Mouse (Mus musculus): Measurements from ENCODE around the gene Vrk2. TPM values are rescaled to one million over a fixed set of nuclear protein-coding genes. Genes with fewer than 3 reads are reported as not detected.

The Vrk2 gene
- polyA plus RNA-seq, 1 experiment, result 15.0 TPM

GRCm38 (mm10) chr11:26489761-26490466, 103.9 kb downstream of the Vrk2 start:
- Histone ChIP-seq H3K27ac (replicated peaks; ENCODE audit: low read depth, low read length) (no peak overlapping the region), H3K4me1 (ENCODE audit: control insufficient read depth, insufficient read depth, insufficient read length, low read length) (0 out of 2 replicates have a peak, but pooled peaks cover 2% of the 10 kb centered on the region), H3K4me3 (ENCODE audit: insufficient read depth, low read depth, low read length) (no peak overlapping the region)

GRCm38 (mm10) chr11:26481691-26482242, 112.0 kb downstream of the Vrk2 start:
- H3K4me1 ChIP-seq (ENCODE audit: control insufficient read depth, insufficient read depth, insufficient read length, low read length), result no peaks in the 10 kb centered on the region
- no peak overlapping the region for H3K27ac ChIP-seq (replicated peaks; ENCODE audit: low read depth, low read length)
- H3K4me3 ChIP-seq (ENCODE audit: insufficient read depth, low read depth, low read length), result no peak overlapping the region

- no peaks in the 10 kb centered on the region for H3K4me1 ChIP-seq (ENCODE audit: control insufficient read depth, insufficient read depth, insufficient read length, low read length)
Measured at GRCm38 (mm10) chr11:26477037-26477739, 116.6 kb downstream of the Vrk2 start.

DNA sequence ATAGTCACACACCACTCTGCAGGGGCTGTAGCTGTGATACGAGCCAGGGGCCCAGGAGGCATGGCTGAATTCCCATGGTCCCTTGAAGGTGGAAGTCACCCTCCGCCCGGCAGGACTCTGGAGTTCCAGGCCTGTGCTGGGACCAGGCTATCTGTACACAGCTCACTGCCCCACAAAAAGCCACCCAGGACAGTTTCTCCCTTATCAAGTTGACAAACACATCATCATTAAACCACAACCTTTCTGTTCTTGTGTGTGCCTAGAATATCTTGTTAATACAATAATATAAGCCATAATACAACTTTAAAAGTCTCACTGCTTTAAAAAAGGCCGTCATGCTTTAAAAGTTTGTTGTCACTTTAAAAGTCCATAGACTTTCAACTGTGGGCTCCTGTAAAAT, 139.7 kb downstream of the Vrk2 start:
- no peak overlapping the region for H3K4me3 ChIP-seq (ENCODE audit: insufficient read depth, low read depth, low read length)
- no peaks in the 10 kb centered on the region for H3K4me1 ChIP-seq (ENCODE audit: control insufficient read depth, insufficient read depth, insufficient read length, low read length)
- H3K27ac ChIP-seq (replicated peaks; ENCODE audit: low read depth, low read length), result no peak overlapping the region

More at GRCm38 (mm10) chr11:26477037-26477739, 116.6 kb downstream of the Vrk2 start:
- no peak overlapping the region for H3K27ac ChIP-seq (replicated peaks; ENCODE audit: low read depth, low read length)
- no peak overlapping the region for H3K4me3 ChIP-seq (ENCODE audit: insufficient read depth, low read depth, low read length)

- H3K27ac ChIP-seq (replicated peaks; ENCODE audit: low read depth, low read length), result peak overlapping the region; percentile 70
- no peak overlapping the region for H3K4me3 ChIP-seq (ENCODE audit: insufficient read depth, low read depth, low read length)
- no peaks in the 10 kb centered on the region for H3K4me1 ChIP-seq (ENCODE audit: control insufficient read depth, insufficient read depth, insufficient read length, low read length)
Measured at GRCm38 (mm10) chr11:26452693-26453092, 141.1 kb downstream of the Vrk2 start.

DNA sequence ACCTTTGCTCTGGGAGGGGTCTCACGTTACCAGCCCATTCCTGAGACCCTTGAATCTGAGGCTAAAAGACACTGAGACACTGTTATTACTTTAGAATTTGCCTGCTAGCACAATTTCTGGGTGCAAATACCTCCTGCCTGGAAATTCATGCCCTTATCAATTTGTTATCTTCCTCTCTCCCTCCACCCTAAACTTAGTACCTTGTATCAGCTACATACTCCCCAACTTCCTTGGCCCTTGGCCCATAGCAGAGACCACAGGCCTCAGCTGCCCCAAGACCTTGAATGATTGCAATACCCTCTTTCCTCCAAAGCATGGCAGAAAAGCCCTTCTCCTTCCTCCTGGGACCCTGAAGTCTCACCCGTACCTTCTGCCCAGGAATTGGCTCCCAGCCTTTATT, 142.6 kb downstream of the Vrk2 start:
- Histone ChIP-seq H3K4me1 (ENCODE audit: control insufficient read depth, insufficient read depth, insufficient read length, low read length) (no peaks in the 10 kb centered on the region), H3K4me3 (ENCODE audit: insufficient read depth, low read depth, low read length) (no peak overlapping the region), H3K27ac (replicated peaks; ENCODE audit: low read depth, low read length) (no peak overlapping the region)

- Histone ChIP-seq H3K27ac (replicated peaks; ENCODE audit: low read depth, low read length) (no peak overlapping the region), H3K4me3 (ENCODE audit: insufficient read depth, low read depth, low read length) (no peak overlapping the region), H3K4me1 (ENCODE audit: control insufficient read depth, insufficient read depth, insufficient read length, low read length) (no peaks in the 10 kb centered on the region)
Measured at GRCm38 (mm10) chr11:26450636-26451035, 143.2 kb downstream of the Vrk2 start.

DNA sequence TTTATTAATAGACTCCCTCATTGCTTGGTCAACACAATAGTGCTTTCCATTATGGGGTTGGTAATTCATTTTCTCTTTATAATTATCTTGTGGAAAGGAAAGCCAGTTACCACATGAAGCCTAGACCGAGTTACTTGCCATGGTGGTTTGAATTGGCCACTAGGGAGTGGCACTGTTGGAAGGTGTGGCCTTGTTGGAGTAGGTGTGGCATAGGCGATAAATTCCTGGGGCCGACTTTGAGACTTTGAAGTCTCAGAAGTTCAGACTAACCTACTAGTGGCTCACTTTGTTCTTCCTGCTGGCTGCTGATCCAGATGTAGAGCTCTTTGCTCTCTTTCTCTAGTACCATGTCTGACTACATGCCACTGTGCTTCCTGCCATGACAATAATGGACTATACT, 144.0 kb downstream of the Vrk2 start:
- no peaks in the 10 kb centered on the region for H3K4me1 ChIP-seq (ENCODE audit: control insufficient read depth, insufficient read depth, insufficient read length, low read length)

GRCm38 (mm10) chr11:26444374-26444773, 149.4 kb downstream of the Vrk2 start:
- no peak overlapping the region for H3K27ac ChIP-seq (replicated peaks; ENCODE audit: low read depth, low read length)
- H3K4me3 ChIP-seq (ENCODE audit: insufficient read depth, low read depth, low read length), result no peak overlapping the region
- H3K4me1 ChIP-seq (ENCODE audit: control insufficient read depth, insufficient read depth, insufficient read length, low read length), result no peaks in the 10 kb centered on the region

More for the DNA sequence above, 144.0 kb downstream of the Vrk2 start:
- H3K4me3 ChIP-seq (ENCODE audit: insufficient read depth, low read depth, low read length), result no peak overlapping the region
- H3K27ac ChIP-seq (replicated peaks; ENCODE audit: low read depth, low read length), result no peak overlapping the region

- H3K27ac ChIP-seq (replicated peaks; ENCODE audit: low read depth, low read length), result no peak overlapping the region
- H3K4me3 ChIP-seq (ENCODE audit: insufficient read depth, low read depth, low read length), result no peak overlapping the region
- H3K4me1 ChIP-seq (ENCODE audit: control insufficient read depth, insufficient read depth, insufficient read length, low read length), result no peaks in the 10 kb centered on the region
Measured at GRCm38 (mm10) chr11:26441121-26441520, 152.7 kb downstream of the Vrk2 start.

- Histone ChIP-seq H3K4me3 (ENCODE audit: insufficient read depth, low read depth, low read length) (no peak overlapping the region), H3K27ac (replicated peaks; ENCODE audit: low read depth, low read length) (no peak overlapping the region), H3K4me1 (ENCODE audit: control insufficient read depth, insufficient read depth, insufficient read length, low read length) (no peaks in the 10 kb centered on the region)
Measured at GRCm38 (mm10) chr11:26437818-26438217, 156.0 kb downstream of the Vrk2 start.

GRCm38 (mm10) chr11:26434229-26434628, 159.6 kb downstream of the Vrk2 start:
- Histone ChIP-seq H3K4me1 (ENCODE audit: control insufficient read depth, insufficient read depth, insufficient read length, low read length) (no peaks in the 10 kb centered on the region), H3K4me3 (ENCODE audit: insufficient read depth, low read depth, low read length) (no peak overlapping the region), H3K27ac (replicated peaks; ENCODE audit: low read depth, low read length) (no peak overlapping the region)

- Histone ChIP-seq H3K4me1 (ENCODE audit: control insufficient read depth, insufficient read depth, insufficient read length, low read length) (no peaks in the 10 kb centered on the region), H3K4me3 (ENCODE audit: insufficient read depth, low read depth, low read length) (no peak overlapping the region), H3K27ac (replicated peaks; ENCODE audit: low read depth, low read length) (no peak overlapping the region)
Measured at GRCm38 (mm10) chr11:26421472-26421871, 172.3 kb downstream of the Vrk2 start.

Data from brown adipose tissue, adult 24 weeks (tissue).